Mouse (Mus musculus): ENCODE results near the gene Mtap.

Mtap gene

DNA sequence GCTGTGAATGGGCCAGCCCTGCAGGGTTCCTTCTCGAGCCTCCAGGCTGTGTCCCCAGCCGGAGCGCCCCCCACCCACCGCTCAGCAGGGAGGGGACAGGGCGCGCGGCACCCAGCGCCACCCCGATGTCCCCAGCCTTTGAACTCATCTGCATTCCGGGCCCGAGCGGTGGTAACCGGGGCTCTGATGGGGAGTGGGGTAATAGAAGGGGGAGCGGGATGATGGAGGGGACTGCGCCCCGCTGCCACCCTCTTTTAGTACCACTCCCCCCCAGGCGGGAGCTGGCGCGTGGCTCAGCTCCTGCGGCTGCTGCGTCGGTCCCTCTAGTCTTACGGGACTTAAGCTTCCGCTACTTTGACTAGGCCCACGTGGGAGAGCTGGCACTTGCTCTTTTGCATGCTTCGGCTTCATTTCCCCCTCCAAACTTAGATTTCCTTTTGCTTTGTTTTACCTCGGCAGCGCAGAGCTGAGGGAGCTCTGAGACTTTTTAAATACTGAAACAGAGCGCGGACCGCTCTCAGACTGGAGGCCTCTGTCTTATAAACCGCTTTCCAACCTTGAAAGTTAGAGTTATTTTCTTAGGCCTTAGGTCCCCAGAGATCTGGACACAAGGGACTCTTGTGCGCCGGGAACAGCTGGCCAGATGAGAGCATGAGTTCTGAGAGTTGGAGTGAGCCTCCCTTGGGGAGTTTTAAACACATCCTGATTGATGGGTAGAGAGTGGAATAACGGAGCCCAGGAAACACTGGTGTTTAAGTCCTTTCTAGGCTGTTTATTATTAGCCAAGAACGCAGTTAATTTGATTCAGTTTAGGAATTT, 829 bp downstream of the Mtap start:
- DNase-seq (ENCODE audit: low read depth, low spot score), result no peak

DNA sequence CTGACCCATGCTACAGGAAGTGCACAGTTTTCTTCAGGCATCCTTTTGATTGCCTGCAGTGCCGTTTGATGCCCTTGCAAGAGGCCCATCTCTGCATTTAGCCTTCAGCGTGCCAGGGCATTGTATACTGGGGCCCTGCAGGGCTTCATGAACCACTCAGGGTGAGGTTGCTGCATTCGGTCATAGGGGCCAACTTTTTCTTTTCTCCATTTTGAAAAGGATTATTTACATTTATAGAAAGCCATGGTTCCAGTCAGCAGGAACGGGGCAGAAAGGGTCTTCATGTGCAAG, 1.4 kb downstream of the Mtap start:
- no peak for DNase-seq (ENCODE audit: low read depth, low spot score)

DNA sequence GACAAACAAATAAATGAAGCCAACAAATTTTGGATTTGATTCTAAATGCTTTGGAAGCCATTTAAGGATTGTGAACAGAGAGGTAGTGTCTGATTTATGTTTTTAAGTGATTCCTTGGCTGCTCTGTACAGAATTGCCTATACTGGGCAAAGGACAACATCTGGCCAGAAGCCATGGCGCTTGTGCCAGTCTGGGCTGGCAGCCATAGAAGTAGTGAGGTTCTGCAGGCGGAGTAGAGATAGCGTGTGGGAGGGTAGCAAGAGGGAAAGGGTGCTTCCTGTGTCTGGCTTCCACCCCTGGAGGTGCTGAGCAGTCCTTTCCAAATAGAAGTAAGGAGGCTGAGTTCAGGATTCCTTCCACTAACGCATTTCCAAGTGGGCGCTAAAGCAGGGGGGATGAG, 3.9 kb downstream of the Mtap start:
- no peak for DNase-seq (ENCODE audit: low read depth, low spot score)

DNA sequence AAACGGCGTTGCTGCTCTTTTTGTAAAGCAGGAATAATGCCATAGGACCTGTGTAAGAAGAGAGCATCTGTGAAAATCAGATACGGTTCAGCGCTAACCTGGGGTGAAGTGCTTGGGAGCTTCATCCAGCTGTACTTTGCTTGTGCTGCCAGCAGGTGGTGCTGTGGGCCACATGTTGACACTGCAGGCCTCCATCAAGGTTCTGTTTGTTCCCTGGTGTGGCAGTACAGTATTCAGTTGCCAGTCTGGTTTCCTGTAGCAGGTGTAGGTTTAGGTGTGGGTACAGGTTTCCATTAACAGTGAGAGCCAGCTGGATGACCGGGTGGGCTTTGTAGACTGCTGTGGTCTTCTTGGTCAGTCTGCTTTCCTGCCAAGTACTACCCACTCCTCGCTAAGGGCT, 8.5 kb downstream of the Mtap start:
- DNase-seq (ENCODE audit: low read depth, low spot score), result peak; percentile 42

DNA sequence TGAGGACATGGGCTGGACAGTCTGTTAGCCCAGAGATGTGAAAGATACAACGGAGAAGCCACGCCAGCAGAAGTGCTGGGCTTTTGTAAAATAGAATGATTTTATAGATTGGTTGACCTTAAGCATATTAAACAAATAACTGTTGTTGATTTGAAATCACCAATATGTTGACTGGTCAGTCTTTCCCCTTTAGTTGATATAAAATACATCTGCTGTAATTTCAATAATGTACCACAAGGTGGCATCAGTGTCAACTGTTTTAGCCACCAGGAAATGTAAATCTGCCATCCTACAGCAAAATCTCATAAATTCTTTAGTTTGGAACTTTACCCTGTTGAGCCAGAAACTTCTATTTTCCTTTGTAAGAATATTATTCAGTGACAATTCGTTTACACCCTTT, 9.4 kb downstream of the Mtap start:
- DNase-seq (ENCODE audit: low read depth, low spot score), result no peak

DNA sequence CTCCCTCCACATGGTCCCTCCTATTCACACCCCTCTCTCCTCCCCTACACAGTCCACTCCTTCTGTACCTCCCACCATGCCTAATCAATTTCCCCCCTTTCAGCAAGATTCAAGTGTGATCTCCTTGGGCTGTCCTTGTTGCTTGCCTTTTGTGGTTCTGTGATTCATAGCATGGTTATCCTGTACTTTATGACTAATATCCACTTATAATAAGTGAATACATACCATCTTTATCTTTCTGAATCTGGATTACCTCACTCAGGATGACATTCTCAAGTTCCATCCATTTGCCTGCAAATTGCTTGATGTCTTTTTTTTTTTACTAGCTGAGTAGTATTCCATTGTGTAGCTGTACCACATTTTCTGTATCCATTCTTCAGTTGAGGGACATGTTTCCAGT, 12.3 kb downstream of the Mtap start:
- no peak for DNase-seq (ENCODE audit: low read depth, low spot score)

DNA sequence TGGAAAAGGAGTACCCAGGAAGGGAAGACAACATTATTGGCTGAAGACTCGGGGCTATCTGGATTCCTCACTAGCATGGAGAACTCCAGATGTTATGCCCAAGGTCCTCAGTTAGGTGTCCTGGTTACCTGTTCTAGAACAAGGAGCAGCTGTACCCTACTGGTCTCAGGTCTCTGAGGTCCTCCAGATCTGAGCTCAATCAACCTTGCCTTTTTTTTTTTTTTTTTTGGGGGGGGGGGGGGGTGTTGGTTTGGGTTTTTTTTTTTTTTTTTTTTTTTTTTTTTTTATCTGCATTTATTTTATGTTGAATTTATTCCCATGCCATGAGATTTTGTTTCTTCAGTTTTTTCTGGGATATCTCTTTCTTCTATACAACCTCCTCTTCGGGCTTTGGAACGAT, 24.5 kb downstream of the Mtap start:
- no peak for DNase-seq (ENCODE audit: low read depth, low spot score)

DNA sequence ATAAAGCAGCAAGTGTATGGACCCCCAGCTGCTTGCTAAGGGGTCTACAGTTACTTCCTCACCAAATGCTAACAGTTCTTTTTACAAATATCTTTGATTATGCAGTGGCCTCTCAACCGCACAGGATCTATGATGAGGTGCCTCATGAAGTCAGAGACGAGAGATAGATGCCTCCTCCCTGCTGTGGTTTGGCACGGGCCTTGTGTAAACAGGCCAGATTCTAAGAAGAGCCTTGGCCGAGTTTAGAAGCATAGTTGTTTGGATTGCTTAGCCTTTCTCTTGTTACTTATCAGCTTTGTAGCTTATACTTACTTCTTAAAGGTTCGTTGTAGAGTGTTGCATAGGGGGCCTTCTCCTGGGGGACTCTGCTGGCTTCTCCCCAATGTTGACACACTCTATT, 25.6 kb downstream of the Mtap start:
- DNase-seq (ENCODE audit: low read depth, low spot score), result no peak

DNA sequence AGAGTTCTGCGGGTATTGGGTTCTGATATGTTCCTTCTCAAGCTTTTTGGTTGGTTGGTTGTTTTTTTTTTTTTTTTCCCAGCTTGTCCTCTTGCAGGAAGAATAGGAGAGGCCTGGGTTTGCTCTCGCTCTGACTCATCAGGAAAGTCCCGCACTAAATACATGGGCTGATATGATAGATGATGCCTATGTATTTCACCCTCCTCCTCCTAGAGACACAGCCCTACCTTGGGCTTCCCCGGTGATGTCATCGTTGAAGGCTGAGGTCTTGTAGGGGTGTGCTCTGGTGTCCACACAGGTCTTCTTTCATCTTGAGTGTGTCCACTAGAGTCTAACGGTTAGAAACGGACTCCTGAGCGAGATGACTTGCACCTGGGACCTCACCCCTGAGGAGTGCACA, 26.7 kb downstream of the Mtap start:
- DNase-seq (ENCODE audit: low read depth, low spot score), result no peak

DNA sequence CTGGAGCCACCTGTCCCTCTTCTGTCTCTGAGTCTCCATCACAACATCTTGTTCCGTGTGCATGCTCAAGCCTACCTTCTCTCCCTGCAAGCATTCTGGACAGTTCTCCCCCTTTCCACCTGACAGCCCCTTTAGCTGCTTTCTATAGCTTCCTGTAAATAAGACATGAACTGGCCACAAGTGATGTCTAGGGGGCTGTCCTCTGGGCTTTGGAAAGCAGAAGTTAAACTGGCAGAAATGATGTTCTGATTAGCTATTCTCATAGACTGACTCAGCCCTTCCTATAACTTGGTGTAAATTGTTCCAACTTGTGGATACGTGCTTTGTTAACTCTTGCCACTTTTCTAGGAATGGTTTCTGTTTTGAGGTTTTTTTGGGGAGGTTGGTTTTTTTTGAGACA, 27.8 kb downstream of the Mtap start:
- no peak for DNase-seq (ENCODE audit: low read depth, low spot score)

DNA sequence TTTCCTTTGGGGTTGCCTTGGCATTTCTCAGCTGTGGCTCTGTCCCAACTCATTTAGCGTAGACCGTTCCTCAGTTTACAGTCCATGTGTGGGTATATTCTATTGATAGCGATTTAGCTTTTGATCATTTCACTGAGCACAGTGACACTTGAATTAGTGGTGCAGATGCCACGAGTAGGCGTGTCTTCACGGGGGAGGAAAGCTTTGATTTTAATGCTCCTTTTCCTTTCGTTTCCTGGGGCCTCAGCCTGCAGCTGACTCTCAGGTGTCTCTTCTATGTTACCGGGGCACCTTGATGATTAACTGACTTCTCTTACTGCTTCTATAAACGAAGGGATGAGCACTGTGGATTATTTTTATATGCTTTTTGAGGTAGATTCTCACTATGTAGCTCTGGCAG, 32.0 kb downstream of the Mtap start:
- no peak for DNase-seq (ENCODE audit: low read depth, low spot score)

DNA sequence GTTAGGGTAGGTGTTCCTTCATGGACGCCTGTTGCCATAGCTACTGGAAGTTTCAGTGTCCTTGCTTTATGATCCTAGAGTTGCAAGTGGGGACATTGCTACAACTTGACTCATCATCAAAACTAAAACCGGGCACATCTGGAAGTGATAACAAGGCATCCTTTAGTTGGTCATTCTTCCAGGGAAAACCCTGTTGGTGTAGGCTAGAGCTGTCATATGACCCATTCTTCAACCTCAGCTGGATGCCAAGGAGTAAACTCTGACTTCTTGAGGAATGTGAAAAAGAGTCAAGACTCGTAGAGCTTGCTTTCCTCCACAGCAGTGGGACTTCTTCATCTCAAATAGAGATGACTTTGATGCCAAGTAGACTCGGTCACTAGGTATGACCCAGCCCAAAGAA, 32.8 kb downstream of the Mtap start:
- DNase-seq (ENCODE audit: low read depth, low spot score), result no peak

DNA sequence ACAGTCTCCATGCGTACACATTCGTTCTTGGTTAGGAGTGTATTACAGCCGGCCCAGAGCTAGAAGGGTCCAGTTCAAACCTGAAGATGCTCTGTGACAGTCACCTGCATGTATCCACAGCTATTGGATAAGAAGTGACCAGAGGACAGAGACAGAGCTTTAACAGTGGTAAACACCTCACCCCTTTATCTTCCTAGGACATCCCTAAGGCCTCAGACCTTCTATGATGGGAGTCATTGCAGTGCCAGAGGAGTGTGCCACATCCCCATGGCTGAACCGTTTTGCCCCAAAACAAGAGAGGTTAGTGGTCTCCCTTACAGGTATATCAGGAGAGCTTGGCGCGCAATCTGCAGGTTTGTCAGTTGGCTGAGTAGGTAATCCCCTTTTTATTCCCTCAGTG, 34.0 kb downstream of the Mtap start:
- no peak for DNase-seq (ENCODE audit: low read depth, low spot score)

DNA sequence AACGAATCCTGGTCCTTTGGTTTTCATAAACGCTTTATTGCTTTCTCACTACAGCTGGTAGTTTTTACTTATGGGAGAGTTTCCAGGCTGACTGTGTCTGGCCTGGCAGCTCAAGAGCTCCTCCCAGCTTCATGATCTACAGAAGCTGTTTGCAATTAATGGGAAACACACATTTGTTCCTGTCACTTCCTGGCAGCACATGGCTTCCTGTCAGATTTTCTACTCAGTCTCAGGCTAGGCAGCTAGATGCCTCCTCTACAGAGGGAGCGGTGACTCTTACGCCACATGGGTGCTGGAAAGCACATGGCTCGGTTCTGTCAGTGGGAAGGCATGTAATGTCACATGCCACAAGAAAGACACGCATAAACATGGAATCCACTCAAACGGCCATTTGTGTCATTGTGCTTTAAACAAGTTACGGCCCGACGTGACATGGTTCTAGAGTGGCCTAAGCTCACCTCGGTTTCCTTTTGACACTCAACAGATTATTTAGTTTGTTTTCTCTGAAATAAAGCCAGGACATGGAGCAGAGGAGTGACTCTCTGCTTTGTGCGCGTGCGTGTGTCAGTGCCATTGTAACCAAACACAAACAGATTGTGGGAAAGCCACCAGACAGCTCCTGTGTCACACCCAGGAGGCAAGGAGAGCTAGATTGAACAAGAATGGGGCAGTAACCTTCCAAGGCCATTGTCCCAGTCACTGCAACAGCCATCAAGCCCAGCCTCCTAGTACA, 36.1 kb downstream of the Mtap start:
- DNase-seq (ENCODE audit: low read depth, low spot score), result no peak

DNA sequence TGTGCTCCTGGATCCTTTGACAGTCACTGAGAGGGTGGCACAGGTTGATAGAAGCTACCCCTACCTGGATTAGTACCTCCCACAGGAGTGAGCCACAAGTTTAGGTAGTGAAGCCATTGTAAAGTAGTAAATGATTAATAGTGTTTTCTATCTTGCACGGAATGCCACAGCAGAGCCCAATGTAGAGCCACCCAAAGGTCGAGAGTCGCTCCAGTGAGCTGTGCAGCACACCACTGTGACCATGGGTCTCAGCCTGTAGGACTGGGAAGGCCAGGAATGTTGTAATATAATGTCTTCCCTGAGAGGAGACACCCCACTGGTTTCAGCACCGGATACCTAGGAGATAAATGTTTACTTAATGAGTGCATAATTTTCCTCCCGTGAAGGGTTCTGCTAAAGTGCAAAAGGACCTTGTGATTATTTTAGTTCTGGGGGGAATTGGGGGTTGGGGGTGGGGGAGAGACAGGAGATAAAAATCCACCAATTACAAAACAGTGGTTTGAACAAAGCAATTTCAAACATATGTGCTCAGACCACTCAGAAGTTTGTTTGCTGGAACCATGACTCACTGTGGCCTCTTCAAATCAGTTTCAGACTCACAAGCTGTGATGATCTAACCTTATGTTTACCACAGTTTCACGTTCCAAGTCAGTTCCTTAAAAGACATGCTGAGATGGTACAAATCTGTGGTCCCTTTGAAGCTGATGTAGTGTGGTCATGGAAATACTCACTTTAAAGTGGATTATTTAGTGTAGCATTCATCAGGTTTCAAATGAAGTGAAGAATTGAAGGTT, 40.8 kb downstream of the Mtap start:
- DNase-seq (ENCODE audit: low read depth, low spot score), result no peak

DNA sequence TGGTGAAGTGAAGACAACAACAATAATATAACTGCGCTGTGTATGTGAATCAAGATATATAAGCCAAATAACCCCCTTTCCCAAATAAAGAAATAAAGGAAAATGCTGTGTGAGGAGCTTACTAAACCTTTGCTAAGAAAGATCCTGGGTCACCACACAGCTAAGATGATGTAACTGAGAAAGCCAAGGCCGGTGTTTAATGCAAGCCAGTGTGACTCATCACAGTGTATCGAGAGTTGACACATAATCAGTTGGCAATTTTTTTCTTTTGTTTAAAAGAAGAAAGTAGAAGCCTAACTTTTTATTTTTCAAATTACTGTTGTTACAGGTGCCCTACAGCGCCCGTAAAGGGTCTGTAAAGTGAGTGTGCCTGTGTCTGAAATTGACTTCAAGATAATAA, 43.2 kb downstream of the Mtap start:
- no peak for DNase-seq (ENCODE audit: low read depth, low spot score)

DNA sequence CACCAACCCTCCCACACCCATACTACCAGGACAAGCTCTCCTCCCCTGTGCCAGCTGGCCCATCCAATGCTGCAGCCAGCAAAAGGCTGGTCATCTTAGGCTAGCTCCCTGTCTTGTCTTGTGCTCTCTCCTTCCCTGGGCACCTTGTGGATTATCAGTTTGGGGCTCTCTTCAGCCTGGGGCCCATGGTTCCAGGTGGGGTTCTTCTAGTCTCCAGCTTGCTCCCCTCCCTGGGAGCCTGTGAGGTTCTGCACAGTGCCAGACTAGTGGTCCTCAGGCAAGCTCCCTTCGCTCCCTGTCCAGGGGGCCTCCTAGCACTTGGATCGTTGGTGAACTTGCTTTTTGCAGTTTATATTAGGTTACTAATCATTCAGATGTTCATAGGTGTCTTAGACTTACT, 44.7 kb downstream of the Mtap start:
- DNase-seq (ENCODE audit: low read depth, low spot score), result no peak

DNA sequence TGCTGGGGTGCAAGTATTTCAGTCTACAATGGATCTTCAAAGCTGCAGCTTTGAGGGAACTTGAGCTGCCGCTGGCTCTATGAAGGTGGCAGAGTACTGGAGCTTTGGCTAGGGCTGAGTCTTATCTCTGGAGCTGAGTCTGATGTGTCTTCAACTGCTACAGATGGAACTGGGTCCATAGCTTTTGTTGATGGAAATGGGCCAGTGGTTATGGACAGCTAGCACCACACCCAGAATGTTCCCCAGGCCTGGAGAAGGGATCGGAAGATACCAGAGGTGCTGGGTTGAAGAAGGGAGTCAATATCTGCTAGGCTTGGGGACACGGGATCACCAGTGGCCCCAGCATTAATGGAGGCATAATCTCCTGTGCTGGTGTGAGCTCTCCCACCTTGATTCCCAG, 45.6 kb downstream of the Mtap start:
- no peak for DNase-seq (ENCODE audit: low read depth, low spot score)

DNA sequence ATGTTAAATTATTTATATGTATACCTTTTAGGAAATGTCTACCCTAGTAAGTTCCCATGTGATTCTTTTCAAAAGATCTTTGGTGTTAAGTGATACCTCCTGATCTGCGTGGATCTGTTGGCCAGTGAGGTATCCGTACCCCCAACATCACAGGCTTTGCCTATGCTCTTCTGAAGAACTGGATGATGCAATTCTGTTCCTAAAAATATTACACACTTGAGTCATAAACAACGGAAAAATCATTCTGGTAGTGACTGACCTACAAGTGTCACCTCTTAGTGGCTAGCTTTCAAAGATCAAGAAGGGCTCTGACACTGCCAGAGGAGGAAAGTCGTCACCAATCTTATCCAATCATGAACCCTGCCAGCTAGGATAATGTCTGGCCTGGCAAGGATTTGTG, 58.6 kb downstream of the Mtap start:
- no peak for DNase-seq (ENCODE audit: low read depth, low spot score)

DNA sequence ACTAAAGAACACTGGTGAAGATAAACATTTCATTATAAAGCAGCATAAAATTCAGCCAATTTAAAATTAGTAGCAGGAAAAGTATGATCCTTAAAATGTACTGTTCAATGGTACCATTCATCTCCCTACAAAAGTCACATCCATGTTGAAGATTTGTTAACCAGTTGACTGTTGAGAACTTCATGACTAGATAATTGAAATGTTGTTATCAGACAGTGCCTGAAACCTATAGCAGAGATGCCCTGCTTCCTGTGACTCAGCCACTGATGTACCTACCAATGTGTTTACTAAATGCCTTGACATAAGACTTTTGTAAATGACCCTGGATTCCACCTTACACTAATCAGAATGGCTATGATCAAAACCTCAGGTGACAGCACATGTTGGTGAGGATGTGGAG, 60.2 kb downstream of the Mtap start:
- DNase-seq (ENCODE audit: low read depth, low spot score), result no peak

DNA sequence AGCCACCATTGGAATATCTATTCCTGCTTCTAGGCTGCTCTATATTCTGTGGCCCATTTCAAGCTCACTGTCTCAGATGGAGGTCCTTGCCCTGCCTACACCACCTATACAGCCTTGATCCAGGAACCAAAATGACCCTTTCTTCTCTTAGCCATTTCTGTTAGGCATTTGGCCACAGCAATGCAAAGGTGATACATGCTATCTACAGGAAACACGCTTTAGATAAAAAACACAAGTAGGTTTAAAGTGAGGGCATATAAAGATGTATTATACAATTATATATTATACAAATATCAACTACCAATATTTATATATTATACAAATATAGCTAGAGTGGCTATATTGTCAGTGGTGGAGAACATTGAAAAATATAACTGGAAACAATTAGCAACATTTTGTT, 63.9 kb downstream of the Mtap start:
- no peak for DNase-seq (ENCODE audit: low read depth, low spot score)

DNA sequence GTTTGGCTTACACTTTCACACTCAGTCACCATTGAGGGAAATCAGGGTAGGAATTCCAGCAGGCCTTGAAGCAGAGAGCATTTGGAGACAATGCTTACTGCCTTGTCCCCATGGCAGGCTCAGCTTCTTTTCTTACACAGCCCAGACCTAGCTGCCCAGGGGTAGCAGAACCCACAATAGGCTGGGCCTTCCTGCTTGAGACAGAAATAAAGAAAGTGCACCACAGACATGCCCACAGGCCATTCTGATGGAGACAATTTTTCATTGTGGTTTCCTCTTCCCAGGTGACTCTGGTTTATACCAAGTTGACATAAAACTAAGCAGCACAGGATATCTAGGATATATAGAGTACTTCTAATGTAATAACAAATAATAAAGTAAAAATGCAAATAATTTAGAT, 72.4 kb downstream of the Mtap start:
- no peak for DNase-seq (ENCODE audit: low read depth, low spot score)

DNA sequence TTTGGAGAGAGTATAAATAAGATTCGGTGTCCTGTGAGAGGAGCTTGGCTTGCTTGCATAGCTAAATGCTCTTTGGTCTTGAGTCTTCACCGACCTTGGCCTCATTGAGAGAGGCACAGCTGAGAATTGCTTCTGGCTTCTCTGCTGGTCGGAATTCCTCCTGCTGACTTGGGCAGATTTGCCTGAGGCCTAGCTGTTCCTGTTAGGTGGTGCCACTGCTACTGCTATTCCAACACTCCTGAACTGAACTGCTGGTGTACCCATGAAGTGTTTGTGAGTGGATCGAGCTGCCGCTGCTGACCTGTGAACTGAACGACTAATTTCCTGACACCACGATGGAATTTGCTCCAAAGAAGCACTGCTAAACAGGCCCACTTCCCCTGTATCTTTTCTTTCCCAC, 73.4 kb downstream of the Mtap start:
- DNase-seq (ENCODE audit: low read depth, low spot score), result no peak

All from retina, postnatal 7 days (tissue).